Mouse (Mus musculus) intestine, embryonic 16.5 days (tissue): ENCODE measurements at regions not wholly inside any gene's neighbourhood (a gene's known extent, or its start where the extent isn't known, plus 50 kb on each side); places are given as distances from the start of the nearest gene placed in this dataset.

Experiments used
- ATAC-seq: fragments of 200-750 bp; cut with Nextera tagmentation; 2 replicates; pipeline ENCODE4 v1.8.0; 2017; ENCODE audit warnings: moderate TSS enrichment, moderate library complexity
- H3K27ac ChIP-seq: fragments of 300-500 bp; sonication (generic); 2 replicates; pipeline ENCODE4 v1.5.1; 2014; ENCODE audit warnings: mild to moderate bottlenecking, low read length
- H3K27me3 ChIP-seq: fragments of 300-500 bp; sonication (generic); replicated peaks from 2 replicates; pipeline ENCODE4 v1.6.1; 2014; ENCODE audit warnings: low read length, control low read depth, mixed read lengths; ENCODE audit not compliant: control insufficient read depth, insufficient read depth
- H3K36me3 ChIP-seq: fragments of 300-500 bp; sonication (generic); 2 replicates; pipeline ENCODE4 v1.6.1; 2014; ENCODE audit warnings: low read length, control low read depth; ENCODE audit not compliant: control insufficient read depth, insufficient read depth
- H3K4me1 ChIP-seq: fragments of 300-500 bp; sonication (generic); 2 replicates; pipeline ENCODE4 v1.6.1; 2014; ENCODE audit warnings: low read length, control low read depth, mixed read lengths; ENCODE audit not compliant: control insufficient read depth, insufficient read depth
- H3K4me2 ChIP-seq: fragments of 300-500 bp; sonication (generic); 2 replicates; pipeline ENCODE4 v1.6.1; 2014; ENCODE audit warnings: low read depth, low read length, control low read depth
- H3K4me3 ChIP-seq: fragments of 300-500 bp; sonication (generic); 2 replicates; pipeline ENCODE4 v1.5.1; 2014; ENCODE audit warnings: mild to moderate bottlenecking, low read length
- H3K9ac ChIP-seq: fragments of 300-500 bp; sonication (generic); 2 replicates; pipeline ENCODE4 v1.6.1; 2014; ENCODE audit warnings: low read depth, low read length
- H3K9me3 ChIP-seq: fragments of 300-500 bp; sonication (generic); 2 replicates; pipeline ENCODE4 v1.6.1; 2016; ENCODE audit warnings: low read length, control low read depth; ENCODE audit not compliant: control insufficient read depth
- WGBS: fragments of 180-500 bp; shearing (Covaris S2); extraction: QIAGEN DNeasy Blood & Tissue Kit; methylation state at CpG from one replicate; pipeline ENCODE4 v1.1.7; 2014; 5-methylcytosine and 5-hydroxymethylcytosine counted together

- Histone ChIP-seq H3K9ac (no peak overlapping the region), H3K27me3 (no peaks in the 10 kb centered on the region), H3K4me2 (no peak overlapping the region), H3K9me3 (no peaks in the 10 kb centered on the region), H3K36me3 (no peaks in the 10 kb centered on the region), H3K27ac (no peak overlapping the region), H3K4me3 (no peak overlapping the region), H3K4me1 (no peaks in the 10 kb centered on the region)
- 63% methylated on average over 12 of the region's 12 CpGs for WGBS
- no peak for ATAC-seq
Observed at GRCm38 (mm10) chr11:63525431-63525830, 396.6 kb downstream of the Pmp22 start.

GRCm38 (mm10) chr11:63525956-63526355, 396.1 kb downstream of the Hs3st3b1 start:
- H3K4me2 ChIP-seq: no peak overlapping the region
- no peaks in the 10 kb centered on the region for H3K36me3 ChIP-seq
- no peak overlapping the region for H3K9ac ChIP-seq
- H3K27ac ChIP-seq: no peak overlapping the region
- WGBS: 77% methylated on average over 3 of the region's 3 CpGs
- no peak overlapping the region for H3K4me3 ChIP-seq
- ATAC-seq: no peak
- H3K9me3 ChIP-seq: no peaks in the 10 kb centered on the region
- H3K4me1 ChIP-seq: no peaks in the 10 kb centered on the region
- no peaks in the 10 kb centered on the region for H3K27me3 ChIP-seq

GRCm38 (mm10) chr11:63532752-63533151, 389.3 kb downstream of the Hs3st3b1 start:
- Histone ChIP-seq H3K27ac (no peak overlapping the region), H3K36me3 (no peaks in the 10 kb centered on the region), H3K9me3 (no peaks in the 10 kb centered on the region), H3K27me3 (no peaks in the 10 kb centered on the region), H3K4me3 (no peak overlapping the region), H3K4me1 (no peaks in the 10 kb centered on the region), H3K4me2 (no peak overlapping the region), H3K9ac (no peak overlapping the region)
- no peak for ATAC-seq
- WGBS: 87% methylated on average over 5 of the region's 5 CpGs

- no peak overlapping the region for H3K9ac ChIP-seq
- no peak overlapping the region for H3K4me3 ChIP-seq
- no peaks in the 10 kb centered on the region for H3K36me3 ChIP-seq
- 56% methylated on average over 4 of the region's 4 CpGs for WGBS
- no peaks in the 10 kb centered on the region for H3K27me3 ChIP-seq
- no peaks in the 10 kb centered on the region for H3K9me3 ChIP-seq
- no peak overlapping the region for H3K4me2 ChIP-seq
- no peaks in the 10 kb centered on the region for H3K4me1 ChIP-seq
- ATAC-seq: no peak
- no peak overlapping the region for H3K27ac ChIP-seq
Observed at GRCm38 (mm10) chr11:63533555-63534200, 388.4 kb downstream of the Hs3st3b1 start.

GRCm38 (mm10) chr11:63537693-63538092, 384.4 kb downstream of the Hs3st3b1 start:
- H3K36me3 ChIP-seq: no peaks in the 10 kb centered on the region
- no peak for ATAC-seq
- no peak overlapping the region for H3K27ac ChIP-seq
- H3K4me2 ChIP-seq: no peak overlapping the region
- no peaks in the 10 kb centered on the region for H3K27me3 ChIP-seq
- no peaks in the 10 kb centered on the region for H3K9me3 ChIP-seq
- no peak overlapping the region for H3K9ac ChIP-seq
- 87% methylated on average over 3 of the region's 3 CpGs for WGBS
- no peak overlapping the region for H3K4me3 ChIP-seq
- H3K4me1 ChIP-seq: no peaks in the 10 kb centered on the region

GRCm38 (mm10) chr11:63543971-63544696, 378.0 kb downstream of the Hs3st3b1 start:
- Histone ChIP-seq H3K4me3 (no peak overlapping the region), H3K4me1 (peaks cover 5% of the 10 kb centered on the region; the same call in 1 of the 2 replicates), H3K9me3 (no peaks in the 10 kb centered on the region), H3K27ac (no peak overlapping the region), H3K4me2 (no peak overlapping the region), H3K9ac (no peak overlapping the region), H3K36me3 (no peaks in the 10 kb centered on the region), H3K27me3 (no peaks in the 10 kb centered on the region)
- WGBS: 64% methylated on average over 7 of the region's 7 CpGs
- ATAC-seq: peak; percentile 62

- H3K36me3 ChIP-seq: no peaks in the 10 kb centered on the region
- 19% methylated on average over 7 of the region's 7 CpGs for WGBS
Observed at GRCm38 (mm10) chr11:63545516-63545915, 376.6 kb downstream of the Hs3st3b1 start.

GRCm38 (mm10) chr11:63560466-63560865, 361.6 kb downstream of the Hs3st3b1 start:
- Histone ChIP-seq H3K27ac (no peak overlapping the region), H3K4me3 (no peak overlapping the region), H3K27me3 (no peaks in the 10 kb centered on the region), H3K4me1 (no peaks in the 10 kb centered on the region), H3K9ac (no peak overlapping the region), H3K9me3 (no peaks in the 10 kb centered on the region), H3K36me3 (no peaks in the 10 kb centered on the region), H3K4me2 (no peak overlapping the region)
- WGBS: 80% methylated on average over 6 of the region's 6 CpGs
- ATAC-seq: no peak

More at GRCm38 (mm10) chr11:63545516-63545915, 376.6 kb downstream of the Hs3st3b1 start:
- ATAC-seq: 0 out of 2 replicates have a peak, but pooled peaks have one; percentile 42
- no peak overlapping the region for H3K27ac ChIP-seq
- no peak overlapping the region for H3K4me3 ChIP-seq
- no peaks in the 10 kb centered on the region for H3K9me3 ChIP-seq
- no peaks in the 10 kb centered on the region for H3K27me3 ChIP-seq
- H3K4me2 ChIP-seq: no peak overlapping the region
- H3K4me1 ChIP-seq: peaks cover 5% of the 10 kb centered on the region; the same call in 1 of the 2 replicates
- H3K9ac ChIP-seq: peak overlapping the region; percentile 11; the same call in 1 of the 2 replicates

- no peak overlapping the region for H3K4me2 ChIP-seq
- WGBS: 38% methylated on average over 2 of the region's 2 CpGs
- no peaks in the 10 kb centered on the region for H3K9me3 ChIP-seq
- no peaks in the 10 kb centered on the region for H3K4me1 ChIP-seq
- no peak overlapping the region for H3K9ac ChIP-seq
- no peak overlapping the region for H3K27ac ChIP-seq
- no peaks in the 10 kb centered on the region for H3K36me3 ChIP-seq
- no peaks in the 10 kb centered on the region for H3K27me3 ChIP-seq
- no peak for ATAC-seq
- no peak overlapping the region for H3K4me3 ChIP-seq
Observed at GRCm38 (mm10) chr11:63562696-63563095, 359.4 kb downstream of the Hs3st3b1 start.
